Mouse (Mus musculus) heart, adult 18-20 months (tissue): ENCODE results near the gene Papolg. TPM values are rescaled to one million over a fixed set of nuclear protein-coding genes. Genes with fewer than 3 reads are reported as not detected.
"Not testable (repeated sequence)": the region's sequence is repeated elsewhere in the genome, so short reads cannot be mapped to it uniquely, and the experiment has no call there.

Experiments used
- DNase-seq, 2 experiments: peaks; one replicate each; pipeline ENCODE4 v3.0.0; 2021 to 2022; ENCODE audit warnings: mixed read lengths in 1 of 2
- long read RNA-seq, 2 experiments: library from polyadenylated mRNA; stranded (forward); transcript quantifications; one replicate each; pipeline ENCODE4 v2.0.0; 2021
- total RNA-seq, 2 experiments: library from RNA; stranded (reverse); gene quantifications; 2 replicates each; pipeline ENCODE4 v1.2.3; 2021

Papolg gene
- total RNA-seq, result 1 to 10 TPM; 7.0 to 8.2 TPM
- long read RNA-seq, experiment 1, partial matches to known transcripts, result 0 of 2 reads
- long read RNA-seq, experiment 1, other reads (novel, unspliced or antisense), result 0 of 2 reads
- long read RNA-seq, experiment 2, partial matches to known transcripts, result 1 of 4 reads
- long read RNA-seq, experiment 2, other reads (novel, unspliced or antisense), result 0 of 4 reads

DNA sequence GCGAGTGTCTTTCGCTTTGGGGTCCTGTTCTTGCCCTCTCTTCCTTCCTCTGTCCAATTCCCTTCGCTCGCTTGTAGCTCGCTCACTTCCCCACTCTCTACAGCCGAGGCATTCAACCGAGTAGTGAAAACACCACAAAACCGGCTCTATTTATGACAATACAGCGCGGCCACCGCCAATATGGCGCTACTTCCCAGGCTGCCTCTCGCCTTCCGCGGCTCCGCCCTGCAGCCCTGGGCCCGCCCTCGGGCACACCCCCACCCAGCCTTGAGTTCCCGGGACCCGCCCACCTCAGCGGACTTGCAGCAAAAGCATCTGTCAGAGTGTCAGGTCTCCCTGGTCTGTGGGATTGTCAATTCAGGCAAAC is at the start of gene Papolg:
Gene Papolg, minus strand, starts transcription at position 194 of the 367 bp plus-strand sequence.
- DNase-seq, result peak; percentile 95

DNA sequence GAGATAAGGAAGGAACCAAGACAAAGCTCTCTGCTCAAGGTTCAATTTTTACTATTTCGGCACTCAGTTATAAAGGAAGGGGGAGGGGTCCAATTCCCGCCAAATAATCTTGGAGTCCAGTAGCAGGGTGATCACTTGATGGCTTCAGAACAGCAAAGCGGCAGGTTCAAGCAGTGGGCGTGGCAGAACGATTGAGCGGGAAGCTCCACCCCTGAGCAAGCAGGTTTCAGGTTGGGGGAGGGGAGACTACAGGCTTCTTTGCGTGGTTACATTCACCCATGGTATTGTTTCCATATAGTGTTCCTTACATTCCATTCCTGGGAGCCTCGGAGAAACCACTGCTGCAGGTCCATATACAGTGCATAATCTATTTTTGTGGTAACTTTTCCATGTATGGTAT is 33.1 kb upstream of the Papolg start:
- not testable (repeated sequence) for DNase-seq

DNA sequence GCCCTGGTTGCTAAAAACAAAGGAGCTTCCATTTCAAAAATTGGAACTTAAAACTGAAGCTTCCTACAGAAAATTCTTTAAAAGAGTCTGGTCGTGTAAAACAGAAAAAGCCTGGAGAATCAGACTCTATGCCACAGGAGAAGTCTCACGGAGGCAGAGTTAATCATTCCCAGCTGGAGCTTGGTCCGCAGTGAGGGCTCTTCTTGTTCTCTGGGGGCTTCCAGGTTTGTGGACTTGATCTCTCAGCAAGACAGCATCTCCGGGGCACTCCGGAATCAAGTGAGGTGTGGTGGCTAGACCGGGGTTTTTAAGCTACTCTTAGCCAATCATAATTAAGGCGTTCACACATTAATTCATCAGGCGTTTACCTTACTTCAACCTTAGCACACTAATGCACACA is 32.6 kb upstream of the Papolg start:
- DNase-seq, result no peak

DNA sequence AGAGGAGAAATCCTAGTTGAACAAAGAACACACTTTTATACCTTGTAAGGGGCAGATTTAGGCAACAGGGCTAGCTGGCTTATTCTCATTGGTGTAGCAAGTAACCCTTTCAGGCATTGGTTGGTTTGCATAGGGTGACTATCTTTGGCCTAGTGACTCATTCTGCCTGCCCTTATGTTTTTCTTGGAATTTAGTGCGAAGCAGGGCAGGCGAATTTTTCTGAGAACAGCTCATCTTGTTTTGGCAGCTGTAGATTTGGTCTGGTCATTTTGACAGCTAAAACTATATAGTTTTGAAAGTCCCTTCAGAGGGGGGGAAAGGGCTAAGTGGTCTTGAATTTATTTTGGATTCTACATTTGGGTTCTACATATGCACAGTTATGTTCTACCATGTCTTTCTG is 18.8 kb upstream of the Papolg start:
- not testable (repeated sequence) for DNase-seq

DNA sequence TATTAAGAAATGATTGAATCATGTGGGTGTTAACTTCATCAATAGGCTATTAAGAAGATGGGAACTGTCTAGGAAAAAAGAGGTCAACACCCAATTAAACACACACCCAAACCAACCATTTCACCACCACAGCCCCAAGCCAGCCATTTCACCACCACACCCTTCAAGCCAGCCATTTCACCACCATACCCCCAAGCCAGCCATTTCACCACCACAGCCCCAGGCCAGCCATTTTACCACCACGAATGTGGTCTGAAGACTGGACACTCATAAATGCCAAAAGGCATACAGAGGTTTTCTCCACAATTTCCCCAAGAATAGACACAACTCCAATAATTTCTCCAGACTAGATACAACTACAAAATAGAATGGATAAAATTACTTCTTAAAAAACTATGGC is 8.9 kb upstream of the Papolg start:
- DNase-seq, result no peak

DNA sequence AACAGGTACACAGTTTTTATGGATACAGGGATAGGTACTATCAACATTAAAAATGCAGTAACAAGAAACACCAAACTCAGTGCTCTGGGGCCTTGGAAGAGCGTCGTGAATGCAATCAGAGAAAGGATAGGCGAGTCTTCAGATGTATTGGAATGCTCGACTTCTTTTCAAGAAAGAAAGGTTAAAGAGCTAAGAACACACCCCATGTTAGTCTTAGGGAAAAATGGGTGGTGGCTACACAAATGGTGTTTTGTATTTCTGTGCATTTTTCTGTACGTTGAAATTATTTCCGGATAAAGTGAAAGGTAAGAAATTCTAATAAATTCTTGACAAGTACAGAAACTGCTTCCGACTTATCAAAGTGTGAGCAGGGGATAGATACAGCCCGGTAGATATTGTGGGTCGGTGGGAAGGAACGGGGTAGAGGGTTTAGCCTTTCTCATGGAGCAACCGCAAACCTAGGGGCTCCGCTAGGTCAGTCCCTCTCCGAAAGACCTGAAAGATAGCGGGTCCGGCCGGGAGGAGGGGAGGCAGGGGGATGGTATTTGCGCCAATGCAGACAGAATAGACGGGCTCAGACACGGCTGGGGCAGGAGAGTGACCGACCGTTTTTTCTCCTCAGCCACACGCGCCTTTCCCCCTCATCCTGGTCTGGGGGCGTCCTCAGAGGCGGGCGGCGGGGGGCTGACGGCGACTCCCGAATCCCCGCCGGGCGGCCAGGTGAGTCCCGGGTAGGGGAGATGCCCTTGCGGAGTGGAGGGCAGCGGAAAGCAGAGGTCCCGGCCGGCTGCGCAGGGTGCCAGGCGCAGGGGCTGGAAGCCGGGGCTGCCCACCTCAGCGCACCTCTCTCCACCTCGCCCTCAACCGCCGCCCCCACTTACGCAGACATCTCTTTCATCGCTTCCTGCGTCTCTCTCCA is 653 bp downstream of the Papolg start:
- no peak for DNase-seq

DNA sequence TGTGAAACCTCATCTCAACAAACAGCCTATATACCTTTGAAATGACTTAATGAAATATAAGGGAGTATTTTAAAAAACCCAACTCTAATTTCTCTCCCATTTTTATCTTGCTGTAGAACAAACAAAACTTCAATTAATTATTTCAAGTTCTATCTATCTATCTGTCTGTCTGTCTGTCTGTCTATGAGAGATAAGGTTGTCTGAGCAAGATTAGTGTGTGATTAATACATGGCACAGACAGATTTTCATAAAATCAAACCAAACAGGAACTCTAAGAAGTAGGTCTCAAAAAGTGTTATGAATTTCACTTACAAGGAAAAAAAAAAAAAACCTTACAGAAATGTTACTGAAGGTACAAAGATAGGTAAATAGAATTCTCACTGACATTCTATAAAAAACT is 1.5 kb downstream of the Papolg start:
- no peak for DNase-seq

DNA sequence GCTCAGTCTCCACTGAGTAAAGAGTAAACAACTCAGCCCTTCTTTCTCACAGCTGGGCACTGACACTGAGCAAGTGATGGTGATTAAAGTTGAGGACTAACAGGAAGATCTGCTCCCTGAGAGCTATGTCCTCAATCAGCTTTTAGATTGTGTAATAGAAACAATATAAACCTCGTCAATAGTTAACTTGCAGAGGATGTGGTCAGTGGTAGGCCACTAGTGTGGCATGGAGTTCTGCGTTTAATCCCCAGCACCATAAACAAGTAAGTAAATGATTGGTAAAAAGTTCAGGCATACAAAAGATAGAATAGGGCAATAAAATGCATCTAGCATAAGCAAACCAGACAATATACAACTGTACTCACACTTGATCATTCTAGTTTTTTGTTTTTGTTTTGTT is 30.7 kb downstream of the Papolg start:
- DNase-seq, result no peak

DNA sequence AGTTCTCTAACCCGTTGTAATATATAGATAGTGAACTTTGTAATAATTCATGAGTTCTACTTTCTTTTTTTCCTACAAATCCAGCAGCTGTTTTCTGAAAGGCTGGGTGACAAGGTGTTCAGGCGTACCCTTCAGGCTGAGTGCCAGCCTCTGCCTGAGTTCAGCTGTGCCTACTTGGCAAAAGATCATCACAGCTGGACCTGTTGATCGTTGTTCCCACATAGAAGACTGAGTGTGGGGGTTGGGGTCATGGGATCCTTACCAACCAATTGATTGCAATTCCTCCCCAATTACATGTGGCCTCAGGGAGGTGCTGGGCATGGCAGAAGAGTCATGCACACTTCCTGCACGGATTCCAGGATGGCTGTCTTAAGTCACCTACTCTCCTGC is 38.3 kb downstream of the Papolg start:
- no peak for DNase-seq

DNA sequence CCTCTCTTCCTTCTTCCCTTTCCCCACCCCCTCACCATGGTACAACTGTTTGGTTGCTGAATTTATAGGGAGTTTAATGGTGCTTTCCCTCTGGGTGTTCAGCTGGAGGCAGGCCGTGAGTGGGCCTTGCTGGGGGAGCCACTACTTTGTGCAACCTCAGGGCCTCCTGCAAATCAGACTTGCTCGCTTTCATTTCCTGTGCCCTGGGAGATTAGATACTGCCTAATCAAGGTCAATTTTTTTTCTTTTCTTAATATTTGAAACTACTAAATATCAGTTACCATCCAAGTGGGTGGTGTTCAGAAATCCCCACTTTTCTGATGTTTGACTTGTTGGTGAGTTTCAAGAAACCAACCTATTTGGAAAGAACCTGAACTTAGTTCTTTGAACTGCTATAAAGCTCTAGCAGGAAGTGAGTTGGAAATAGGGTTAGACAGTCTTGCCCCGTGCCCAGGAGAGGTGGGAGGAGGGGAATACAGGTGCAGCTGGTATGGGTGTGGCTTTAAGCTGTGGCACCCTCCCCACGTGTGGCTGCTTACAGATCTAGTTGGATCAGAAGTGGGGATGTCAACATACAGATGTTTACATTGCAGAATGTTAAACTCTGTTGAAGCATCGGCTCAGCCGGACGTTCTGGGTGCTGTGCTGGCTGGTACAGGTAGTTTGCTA is 38.9 kb downstream of the Papolg start:
- DNase-seq, result no peak

DNA sequence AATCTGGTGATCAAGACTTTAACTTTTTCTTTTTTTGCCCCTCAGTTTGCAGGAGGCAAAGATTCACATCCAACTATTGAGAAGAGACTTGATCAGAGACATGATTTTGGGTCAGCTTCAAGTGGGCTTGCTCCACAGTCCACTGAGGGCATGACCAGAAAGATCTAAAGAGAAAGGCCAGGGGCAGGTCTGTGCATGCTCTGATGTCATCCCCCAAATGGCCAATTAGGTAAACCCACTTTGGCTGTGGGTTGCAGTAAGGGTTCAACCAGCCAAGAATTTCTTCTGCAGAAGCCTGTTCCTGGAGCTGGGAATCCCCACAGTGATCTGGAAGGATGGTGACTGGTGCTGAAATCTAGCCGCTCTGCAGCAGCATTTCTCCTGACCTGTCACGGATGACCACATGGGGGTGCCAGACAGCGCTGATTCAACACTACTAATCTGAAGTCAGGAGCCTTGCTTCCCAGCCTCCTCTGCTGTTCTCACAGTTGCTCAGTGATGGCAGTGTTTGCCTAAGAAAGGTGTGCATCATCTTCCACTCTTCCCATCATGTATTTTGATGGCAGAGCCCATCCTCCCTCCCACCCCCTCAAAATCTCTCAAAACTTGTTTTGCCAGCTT is 39.8 kb downstream of the Papolg start:
- DNase-seq, result peak; percentile 50 to 78

DNA sequence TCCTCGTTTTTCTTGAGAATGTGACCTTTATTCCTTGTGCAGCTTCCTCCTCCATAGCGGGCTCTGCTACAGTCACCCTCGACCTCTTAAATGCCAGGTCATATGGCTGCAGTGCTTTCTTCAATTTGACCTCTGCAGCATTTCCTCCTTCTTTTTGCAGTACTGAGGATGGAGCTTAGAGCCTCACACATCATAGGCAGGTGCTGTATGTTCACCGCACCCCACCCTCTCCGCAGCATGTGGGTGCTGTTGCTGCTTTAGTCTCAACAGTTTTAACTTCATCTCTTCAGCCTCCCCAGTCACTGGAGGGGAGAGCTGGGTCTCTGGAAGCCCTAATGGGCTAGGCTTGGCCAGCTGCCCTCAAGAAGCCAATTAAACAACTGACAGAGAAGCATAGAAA is 41.7 kb downstream of the Papolg start:
- no peak for DNase-seq

DNA sequence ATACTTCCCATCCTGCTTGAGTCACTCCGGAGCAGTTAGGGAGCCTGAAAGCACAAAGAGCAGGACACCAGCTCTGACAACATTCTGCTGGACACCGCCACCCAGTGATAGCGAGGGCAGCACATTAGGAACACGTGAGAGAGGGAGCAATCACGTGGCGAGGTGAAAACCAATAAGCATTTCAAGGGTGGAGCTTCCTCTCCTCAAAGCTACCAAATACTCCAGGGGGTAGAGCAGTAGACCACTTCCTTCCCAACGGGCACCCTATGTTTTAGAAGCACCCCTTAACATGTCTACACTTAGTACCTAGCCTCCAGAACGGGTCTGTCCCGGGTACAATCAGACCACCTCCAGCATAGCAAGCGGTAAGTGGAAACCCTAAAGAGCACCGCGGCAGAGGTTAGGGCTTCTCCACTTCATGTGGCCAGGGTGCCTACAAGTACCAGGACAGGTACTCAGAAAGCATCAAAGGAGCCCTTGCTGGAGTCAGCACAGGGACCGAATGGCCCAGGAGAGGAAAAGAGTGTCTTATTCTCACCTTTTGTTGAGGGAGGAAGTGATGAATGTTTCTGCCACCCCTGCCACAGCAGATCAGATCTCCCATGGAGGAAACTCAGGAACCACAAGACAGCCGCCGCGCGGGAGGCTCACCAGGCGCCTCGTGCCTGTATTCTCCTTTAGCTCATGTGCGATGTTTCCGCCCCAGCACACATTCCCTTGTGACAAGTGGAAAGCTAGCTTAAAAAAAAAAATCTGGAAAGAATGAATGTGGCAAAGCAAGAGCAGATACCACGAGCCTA is 48.8 kb downstream of the Papolg start:
- peak; percentile 15 to 44 for DNase-seq

DNA sequence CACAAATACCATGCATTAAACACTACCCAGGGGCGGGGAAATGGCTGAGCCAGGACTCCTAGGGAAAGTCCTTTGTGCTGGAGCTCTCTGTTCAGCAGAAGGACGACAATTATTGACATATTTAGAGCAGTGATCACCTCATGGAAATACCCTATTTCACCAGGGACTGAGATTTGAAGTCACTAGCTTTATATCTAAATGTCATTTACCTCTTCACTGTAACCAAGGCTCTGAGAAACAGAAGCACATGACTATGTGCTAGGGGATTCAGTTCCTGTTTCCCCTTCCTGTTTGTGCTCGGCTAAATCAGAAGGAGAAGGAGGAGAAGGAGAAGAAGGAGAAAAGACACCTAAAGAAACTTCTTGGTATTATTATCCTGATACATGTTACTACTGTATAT is 71.8 kb downstream of the Papolg start:
- peak in 1 of 2 experiments; percentile 28 for DNase-seq

DNA sequence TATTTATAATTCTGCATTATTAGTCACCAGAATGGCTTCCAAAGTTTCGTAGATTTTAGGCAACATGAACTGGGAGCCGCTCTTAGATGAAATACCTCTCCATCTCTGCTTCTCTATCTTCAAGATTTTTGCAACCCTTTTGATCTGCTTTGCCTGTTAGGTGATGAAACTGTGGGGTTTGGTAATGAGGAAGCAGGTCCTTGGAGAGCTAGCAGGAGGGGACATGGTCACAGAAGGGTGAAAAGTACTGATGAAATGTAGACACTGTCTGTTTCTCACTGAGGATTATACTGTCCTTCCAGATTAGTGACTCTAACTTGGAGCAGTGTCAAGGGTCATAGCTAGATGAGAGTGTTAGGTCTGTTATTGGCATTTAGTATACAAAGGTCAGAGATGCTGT is 73.4 kb downstream of the Papolg start:
- no peak for DNase-seq

DNA sequence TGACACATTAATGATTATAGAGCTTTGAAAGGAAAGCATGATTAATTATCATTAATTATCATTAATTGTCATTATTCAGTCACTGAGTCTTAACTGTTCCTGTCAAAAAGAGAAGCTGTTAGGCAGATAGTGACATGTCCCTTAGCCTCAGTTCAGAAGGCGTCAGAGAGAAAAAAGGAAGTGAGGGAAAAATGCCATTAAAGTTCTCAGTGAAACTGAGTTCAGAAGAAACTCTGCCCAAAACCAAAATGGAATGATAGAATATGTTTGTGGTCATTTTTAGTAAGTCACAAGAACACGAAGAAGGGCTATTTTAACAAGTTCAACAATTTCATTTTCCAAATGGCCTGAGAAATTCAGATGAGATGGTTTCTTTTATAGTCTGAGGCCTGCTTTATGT is 74.1 kb downstream of the Papolg start:
- DNase-seq, result no peak

DNA sequence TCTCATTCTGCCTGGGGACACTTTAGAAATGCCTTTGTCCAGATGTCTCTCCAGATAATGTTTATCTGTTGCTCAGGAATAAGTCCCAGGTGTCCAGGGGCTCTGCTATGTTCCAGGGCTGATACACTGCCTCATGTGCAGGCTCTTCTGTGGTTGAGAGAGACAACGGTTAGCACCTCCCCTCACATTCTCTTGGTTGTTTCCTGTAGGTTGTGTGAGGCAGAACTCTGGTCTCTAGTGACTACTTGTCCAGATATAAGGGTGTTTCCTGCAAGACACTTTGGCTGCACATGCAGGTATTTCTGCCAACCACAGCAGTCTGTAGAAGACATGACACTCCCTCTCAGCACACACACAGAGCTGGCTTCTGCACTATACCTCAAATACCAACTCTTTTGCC is 76.3 kb downstream of the Papolg start:
- no peak for DNase-seq

Other genes with a start within 250 kb of the Papolg start
- 10 to 100 TPM in 1 of 2 experiments, 1 to 10 TPM in 1; 8.8 to 11.0 TPM for gene Pus10, start 229.6 kb downstream of the Papolg start, total RNA-seq
- gene Pex13, start 229.3 kb downstream of the Papolg start, total RNA-seq, result 10 to 100 TPM; 29.7 to 36.9 TPM
- 1 to 10 TPM; 5.7 to 7.7 TPM for gene Rel, start 124.3 kb downstream of the Papolg start, total RNA-seq
- gene A830031A19Rik, start 179.8 kb upstream of the Papolg start, total RNA-seq, result not detected
- 1 to 10 TPM; 2.1 to 2.6 TPM for gene Bcl11a, start 182.8 kb upstream of the Papolg start, total RNA-seq